Mouse (Mus musculus): ENCODE measurements around the gene Peak1. TPM values are rescaled to one million over a fixed set of nuclear protein-coding genes. Genes with fewer than 3 reads are reported as not detected.

Peak1 gene
- polyA plus RNA-seq, 1 experiment from 2014 or later, result 19.2 TPM

- WGBS, result 56% methylated on average over 3 of the region's 3 CpGs
- no peaks in the 10 kb centered on the region for H3K36me3 ChIP-seq (ENCODE audit: insufficient read depth, low read length)
- H3K9me3 ChIP-seq (ENCODE audit: low read length), result no peaks in the 10 kb centered on the region
- peak; percentile 67 for ATAC-seq
- H3K4me2 ChIP-seq (replicated peaks; ENCODE audit: low read depth, low read length), result no peak overlapping the region
- peaks cover 4% of the 10 kb centered on the region; the same call in 1 of the 2 replicates for H3K4me1 ChIP-seq (ENCODE audit: insufficient read depth, low read depth, low read length)
- peak; percentile 58 for DNase-seq (ENCODE audit: low spot score)
- no peak overlapping the region for H3K4me3 ChIP-seq (ENCODE audit: low read depth, low read length)
- TF ChIP-seq EP300 (IDR thresholded peaks at IDR 0.05) (0 out of 2 replicates have a peak, but pooled peaks have one; percentile 18), CTCF (IDR thresholded peaks at IDR 0.05) (no peak)
- H3K27ac ChIP-seq (ENCODE audit: low read length), result no peak overlapping the region
- H3K9ac ChIP-seq (replicated peaks; ENCODE audit: low read depth), result no peak overlapping the region
- H3K27me3 ChIP-seq (replicated peaks; ENCODE audit: insufficient read depth, low read length), result no peaks in the 10 kb centered on the region
Measured at GRCm38 (mm10) chr9:56363306-56363705, 54.6 kb downstream of the Peak1 start.

- Histone ChIP-seq H3K4me2 (replicated peaks; ENCODE audit: low read depth, low read length) (no peak overlapping the region), H3K9ac (replicated peaks; ENCODE audit: low read depth) (no peak overlapping the region), H3K36me3 (ENCODE audit: insufficient read depth, low read length) (no peaks in the 10 kb centered on the region), H3K4me1 (ENCODE audit: insufficient read depth, low read depth, low read length) (peaks cover 4% of the 10 kb centered on the region; the same call in 1 of the 2 replicates), H3K27ac (ENCODE audit: low read length) (no peak overlapping the region), H3K27me3 (replicated peaks; ENCODE audit: insufficient read depth, low read length) (no peaks in the 10 kb centered on the region), H3K9me3 (ENCODE audit: low read length) (no peaks in the 10 kb centered on the region), H3K4me3 (ENCODE audit: low read depth, low read length) (no peak overlapping the region)
- no peak for TF ChIP-seq EP300 (IDR thresholded peaks at IDR 0.05)
- TF ChIP-seq CTCF (IDR thresholded peaks at IDR 0.05), result no peak
- 47% methylated on average over 3 of the region's 3 CpGs for WGBS
- no peak for ATAC-seq
- DNase-seq (ENCODE audit: low spot score), result no peak
Measured at GRCm38 (mm10) chr9:56359261-56359660, 58.6 kb downstream of the Peak1 start.

- WGBS, result 74% methylated on average over 5 of the region's 5 CpGs
- Histone ChIP-seq H3K4me1 (ENCODE audit: insufficient read depth, low read depth, low read length) (no peaks in the 10 kb centered on the region; the same call in 1 of the 2 replicates), H3K27ac (ENCODE audit: low read length) (no peak overlapping the region), H3K36me3 (ENCODE audit: insufficient read depth, low read length) (no peaks in the 10 kb centered on the region), H3K4me3 (ENCODE audit: low read depth, low read length) (no peak overlapping the region), H3K27me3 (replicated peaks; ENCODE audit: insufficient read depth, low read length) (no peaks in the 10 kb centered on the region), H3K4me2 (replicated peaks; ENCODE audit: low read depth, low read length) (no peak overlapping the region), H3K9ac (replicated peaks; ENCODE audit: low read depth) (no peak overlapping the region), H3K9me3 (ENCODE audit: low read length) (no peaks in the 10 kb centered on the region)
- no peak for TF ChIP-seq CTCF (IDR thresholded peaks at IDR 0.05)
- no peak for TF ChIP-seq EP300 (IDR thresholded peaks at IDR 0.05)
- DNase-seq (ENCODE audit: low spot score), result peak; percentile 50
- no peak for ATAC-seq
Measured at GRCm38 (mm10) chr9:56355186-56355585, 62.7 kb downstream of the Peak1 start.

- WGBS, result 89% methylated on average over 6 of the region's 6 CpGs
- Histone ChIP-seq H3K4me3 (ENCODE audit: low read depth, low read length) (no peak overlapping the region), H3K27ac (ENCODE audit: low read length) (no peak overlapping the region), H3K4me2 (replicated peaks; ENCODE audit: low read depth, low read length) (no peak overlapping the region), H3K27me3 (replicated peaks; ENCODE audit: insufficient read depth, low read length) (no peaks in the 10 kb centered on the region), H3K9me3 (ENCODE audit: low read length) (no peaks in the 10 kb centered on the region), H3K4me1 (ENCODE audit: insufficient read depth, low read depth, low read length) (no peaks in the 10 kb centered on the region), H3K36me3 (ENCODE audit: insufficient read depth, low read length) (no peaks in the 10 kb centered on the region), H3K9ac (replicated peaks; ENCODE audit: low read depth) (no peak overlapping the region)
- DNase-seq (ENCODE audit: low spot score) (no peak), ATAC-seq (no peak)
- TF ChIP-seq EP300 (IDR thresholded peaks at IDR 0.05) (no peak), CTCF (IDR thresholded peaks at IDR 0.05) (no peak)
Measured at GRCm38 (mm10) chr9:56346321-56346720, 71.5 kb downstream of the Peak1 start.

- TF ChIP-seq CTCF (IDR thresholded peaks at IDR 0.05), result no peak
- TF ChIP-seq EP300 (IDR thresholded peaks at IDR 0.05), result no peak
- DNase-seq (ENCODE audit: low spot score), result no peak
- ATAC-seq, result no peak
- H3K9ac ChIP-seq (replicated peaks; ENCODE audit: low read depth), result no peak overlapping the region
- no peaks in the 10 kb centered on the region for H3K9me3 ChIP-seq (ENCODE audit: low read length)
- H3K27me3 ChIP-seq (replicated peaks; ENCODE audit: insufficient read depth, low read length), result no peaks in the 10 kb centered on the region
- no peak overlapping the region for H3K4me3 ChIP-seq (ENCODE audit: low read depth, low read length)
- H3K4me2 ChIP-seq (replicated peaks; ENCODE audit: low read depth, low read length), result no peak overlapping the region
- no peaks in the 10 kb centered on the region for H3K36me3 ChIP-seq (ENCODE audit: insufficient read depth, low read length)
- WGBS, result 14% methylated on average over 1 of the region's 1 CpGs
- H3K4me1 ChIP-seq (ENCODE audit: insufficient read depth, low read depth, low read length), result no peaks in the 10 kb centered on the region
- no peak overlapping the region for H3K27ac ChIP-seq (ENCODE audit: low read length)
Measured at GRCm38 (mm10) chr9:56339426-56340195, 78.3 kb downstream of the Peak1 start.

- no peaks in the 10 kb centered on the region for H3K36me3 ChIP-seq (ENCODE audit: insufficient read depth, low read length)
- WGBS, result 80% methylated on average over 12 of the region's 12 CpGs
- no peaks in the 10 kb centered on the region for H3K9me3 ChIP-seq (ENCODE audit: low read length)
- no peak overlapping the region for H3K27ac ChIP-seq (ENCODE audit: low read length)
- DNase-seq (ENCODE audit: low spot score) (no peak), ATAC-seq (no peak)
- no peak overlapping the region for H3K4me3 ChIP-seq (ENCODE audit: low read depth, low read length)
- H3K4me2 ChIP-seq (replicated peaks; ENCODE audit: low read depth, low read length), result no peak overlapping the region
- TF ChIP-seq CTCF (IDR thresholded peaks at IDR 0.05) (no peak), EP300 (IDR thresholded peaks at IDR 0.05) (no peak)
- no peaks in the 10 kb centered on the region for H3K27me3 ChIP-seq (replicated peaks; ENCODE audit: insufficient read depth, low read length)
- no peak overlapping the region for H3K9ac ChIP-seq (replicated peaks; ENCODE audit: low read depth)
- no peaks in the 10 kb centered on the region for H3K4me1 ChIP-seq (ENCODE audit: insufficient read depth, low read depth, low read length)
Measured at GRCm38 (mm10) chr9:56334363-56334762, 83.5 kb downstream of the Peak1 start.

All from lung, postnatal 0 days (tissue).